Mouse (Mus musculus) heart, adult 2 months (tissue): ENCODE measurements around the gene Mta1. TPM values are rescaled to one million over a fixed set of nuclear protein-coding genes. Genes with fewer than 3 reads are reported as not detected.
A peak's percentile ranks its signal among the peaks of the same experiment; 100 is the strongest.

Experiments
- DNase-seq, 2 experiments: peaks; one replicate each; pipeline ENCODE4 v3.0.0; 2021
- H3K27ac ChIP-seq: fragments of 200-600 bp; 2 replicates; pipeline ENCODE4 v1.8.1; 2022
- H3K27me3 ChIP-seq: fragments of 200-500 bp; 2 replicates; pipeline ENCODE4 v1.6.1; 2012; ENCODE audit warnings: mild to moderate bottlenecking, low read length, inconsistent platforms, mixed read lengths; ENCODE audit not compliant: control insufficient read depth, insufficient read depth
- H3K36me3 ChIP-seq: fragments of 200-500 bp; 2 replicates; pipeline ENCODE4 v1.6.1; 2012; ENCODE audit warnings: low read length, inconsistent platforms; ENCODE audit not compliant: control insufficient read depth, insufficient read depth
- H3K4me1 ChIP-seq: fragments of 200-500 bp; 2 replicates; pipeline ENCODE4 v1.6.1; 2011; ENCODE audit warnings: low read length; ENCODE audit not compliant: control insufficient read depth, insufficient read depth
- H3K4me3 ChIP-seq: fragments of 200-600 bp; 2 replicates; pipeline ENCODE4 v1.8.1; 2022
- H3K79me2 ChIP-seq: fragments of 200-500 bp; replicated peaks from 2 replicates; pipeline ENCODE4 v1.6.1; 2012; ENCODE audit warnings: mild to moderate bottlenecking, inconsistent platforms, low read length, moderate library complexity, mixed read lengths; ENCODE audit not compliant: control insufficient read depth, insufficient read depth
- H3K9ac ChIP-seq: fragments of 200-500 bp; 2 replicates; pipeline ENCODE4 v1.6.1; 2012; ENCODE audit warnings: low read depth, mild to moderate bottlenecking, control low read depth, inconsistent platforms, low read length, mixed read lengths
- CTCF ChIP-seq: fragments of 200-600 bp; IDR thresholded peaks from 2 replicates; pipeline ENCODE4 v1.8.1; 2022; ENCODE audit warnings: antibody characterized with exemption, mild to moderate bottlenecking, moderate library complexity
- EP300 ChIP-seq: fragments of 200-500 bp; IDR thresholded peaks from 2 replicates; pipeline ENCODE4 v1.6.1; 2011; ENCODE audit warnings: low read depth, low read length, control low read depth; ENCODE audit not compliant: insufficient read depth
- POLR2A ChIP-seq: fragments of 200-500 bp; IDR thresholded peaks from 2 replicates; pipeline ENCODE4 v1.6.1; 2011; ENCODE audit warnings: mild to moderate bottlenecking, low read depth, low read length, control low read depth; ENCODE audit not compliant: insufficient read depth
- WGBS: fragments of 180-500 bp; shearing (Covaris S2); methylation state at CpG from one replicate; pipeline ENCODE4 v1.1.7; 2018; 5-methylcytosine and 5-hydroxymethylcytosine counted together
- intact Hi-C: fragments of 180-260 bp; cut with DNase I; formaldehyde crosslinking; loops from one replicate; pipeline ENCODE4 v1.15.1; 2025
- polyA plus RNA-seq: library from polyadenylated mRNA; depleted of rRNA; stranded (reverse); fragments of >200 nt; gene quantifications from 2 replicates; pipeline ENCODE4 v1.2.3, GENCODE M21; 2012
- total RNA-seq, 2 experiments: library from RNA; stranded (reverse); gene quantifications; 2 replicates each; pipeline ENCODE4 v1.2.3; 2021

The Mta1 gene
- total and polyA plus RNA-seq, 3 experiments, result 42.4 to 54.8 (median 44.8) TPM

- peaks cover 53% of the 10 kb centered on the region for H3K4me1 ChIP-seq
- intact Hi-C loops, result no loop called here
- H3K27me3 ChIP-seq, result no peaks in the 10 kb centered on the region
- H3K27ac ChIP-seq, result peak overlapping the region; percentile 73
- H3K36me3 ChIP-seq, result peaks cover 14% of the 10 kb centered on the region
- peak; percentile 47 to 53 for DNase-seq
- WGBS, result 63% methylated on average over 4 of the region's 4 CpGs
- no peak overlapping the region for H3K9ac ChIP-seq
- H3K79me2 ChIP-seq, result no peaks in the 10 kb centered on the region; the same call in 1 of the 2 replicates
- H3K4me3 ChIP-seq, result no peak overlapping the region
- TF ChIP-seq POLR2A, result no peak
- 0 out of 2 replicates have a peak, but pooled peaks have one; percentile 18 for TF ChIP-seq EP300
Measured at GRCm38 (mm10) chr12:113149341-113149740, 51.3 kb downstream of the Mta1 start.

- Histone ChIP-seq H3K4me1 (peaks cover 49% of the 10 kb centered on the region), H3K4me3 (no peak overlapping the region), H3K27ac (no peak overlapping the region), H3K36me3 (peaks cover 8% of the 10 kb centered on the region), H3K79me2 (no peaks in the 10 kb centered on the region; the same call in 1 of the 2 replicates), H3K9ac (no peak overlapping the region), H3K27me3 (no peaks in the 10 kb centered on the region)
- TF ChIP-seq EP300 (no peak), POLR2A (no peak), CTCF (no peak)
- peak in 1 of 2 experiments; percentile 49 for DNase-seq
- intact Hi-C loops, result loop anchor here (5.0 kb wide), 1 partner anchor 323 kb away; the partner anchor contains the start of gene Cdca4
- 57% methylated on average over 3 of the region's 3 CpGs for WGBS
Measured at GRCm38 (mm10) chr12:113149896-113150295, 51.8 kb downstream of the Mta1 start.

GRCm38 (mm10) chr12:113150591-113150990 lies 52.5 kb downstream of the Mta1 start:
- intact Hi-C loops, result loop anchor here (5.0 kb wide), 1 partner anchor 323 kb away; the partner anchor contains the start of gene Cdca4
- no peaks in the 10 kb centered on the region; the same call in 1 of the 2 replicates for H3K79me2 ChIP-seq
- no peak overlapping the region for H3K9ac ChIP-seq
- H3K27me3 ChIP-seq, result no peaks in the 10 kb centered on the region
- DNase-seq, result no peak
- peaks cover 4% of the 10 kb centered on the region for H3K36me3 ChIP-seq
- 68% methylated on average over 4 of the region's 4 CpGs for WGBS
- TF ChIP-seq POLR2A (no peak), CTCF (no peak), EP300 (no peak)
- peak overlapping the region; percentile 79 for H3K27ac ChIP-seq
- H3K4me1 ChIP-seq, result peaks cover 45% of the 10 kb centered on the region
- no peak overlapping the region for H3K4me3 ChIP-seq

DNA sequence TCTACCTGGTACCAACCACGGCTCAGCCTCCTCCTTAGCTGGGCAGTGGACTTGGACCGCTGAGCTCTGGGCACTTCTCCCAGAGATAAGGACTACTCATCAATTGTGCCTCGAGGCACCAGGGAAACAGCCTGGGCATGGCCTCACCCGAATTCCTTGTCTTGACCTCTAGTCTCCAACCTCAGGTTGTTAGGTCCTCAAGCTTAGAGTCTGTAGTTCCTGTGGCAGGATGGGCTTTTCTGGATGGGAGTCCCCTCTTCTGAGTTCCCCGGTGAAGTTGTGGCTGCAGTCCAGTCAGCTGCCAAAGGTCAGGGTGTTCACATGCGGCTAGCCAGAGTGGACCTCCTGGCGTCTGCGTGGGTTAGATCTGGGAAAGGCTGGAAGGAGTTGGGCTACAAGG lies 53.0 kb downstream of the Mta1 start:
- peak; percentile 49 to 57 for DNase-seq
- Histone ChIP-seq H3K9ac (no peak overlapping the region), H3K4me1 (peaks cover 40% of the 10 kb centered on the region), H3K4me3 (peak overlapping the region; percentile 52), H3K27ac (peak overlapping the region; percentile 79), H3K36me3 (no peaks in the 10 kb centered on the region; the same call in 1 of the 2 replicates), H3K27me3 (no peaks in the 10 kb centered on the region), H3K79me2 (no peaks in the 10 kb centered on the region; the same call in 1 of the 2 replicates)
- intact Hi-C loops, result loop anchor here (5.0 kb wide), 1 partner anchor 324 kb away; the partner anchor contains the start of gene Cdca4
- WGBS, result 20% methylated on average over 8 of the region's 8 CpGs
- TF ChIP-seq CTCF (no peak), POLR2A (no peak), EP300 (no peak)

GRCm38 (mm10) chr12:113151661-113152271 lies 53.7 kb downstream of the Mta1 start:
- Histone ChIP-seq H3K79me2 (no peaks in the 10 kb centered on the region; the same call in 1 of the 2 replicates), H3K27ac (peak overlapping the region; percentile 79), H3K4me1 (peaks cover 35% of the 10 kb centered on the region), H3K4me3 (peak overlapping the region; percentile 52), H3K36me3 (no peaks in the 10 kb centered on the region; the same call in 1 of the 2 replicates), H3K27me3 (no peaks in the 10 kb centered on the region), H3K9ac (peak overlapping the region; percentile 89)
- under 1% methylated on average over 36 of the region's 36 CpGs for WGBS
- TF ChIP-seq POLR2A (peak; percentile 96), EP300 (0 out of 2 replicates have a peak, but pooled peaks have one; percentile 8), CTCF (no peak)
- intact Hi-C loops, result loop anchor here (5.0 kb wide), 1 partner anchor 324 kb away; the partner anchor contains the start of gene Cdca4
- peak; percentile 84 to 86 for DNase-seq

DNA sequence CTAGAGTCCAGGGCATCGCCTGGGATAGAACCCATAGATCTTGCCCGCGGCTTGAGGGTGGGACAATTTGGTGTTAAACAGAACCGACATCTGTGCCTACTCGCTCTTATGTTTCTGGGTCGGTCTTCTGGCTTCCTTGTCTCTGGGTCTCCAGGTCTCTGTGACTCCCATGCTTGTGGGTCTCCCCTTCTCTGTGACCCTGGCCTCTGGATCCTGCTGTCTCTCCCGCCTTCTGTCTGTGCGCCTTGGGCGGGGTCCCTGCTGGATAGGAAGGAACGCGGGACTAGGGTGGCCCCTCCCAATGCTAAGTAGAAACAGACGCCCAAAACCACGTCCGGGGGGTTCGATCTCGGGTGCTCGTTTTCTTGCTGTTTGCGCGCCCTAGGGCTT lies 54.2 kb downstream of the Mta1 start:
- peaks cover 31% of the 10 kb centered on the region for H3K4me1 ChIP-seq
- WGBS, result 18% methylated on average over 19 of the region's 19 CpGs
- intact Hi-C loops, result loop anchor here (5.0 kb wide), 1 partner anchor 325 kb away; the partner anchor contains the start of gene Cdca4

More for the DNA sequence above, 54.2 kb downstream of the Mta1 start:
- Histone ChIP-seq H3K4me3 (peak overlapping the region; percentile 52), H3K27me3 (no peaks in the 10 kb centered on the region), H3K79me2 (no peaks in the 10 kb centered on the region; the same call in 1 of the 2 replicates), H3K36me3 (no peaks in the 10 kb centered on the region; the same call in 1 of the 2 replicates), H3K27ac (peak overlapping the region; percentile 79), H3K9ac (peak overlapping the region; percentile 89)
- peak; percentile 67 to 72 for DNase-seq
- TF ChIP-seq EP300, result no peak
- no peak for TF ChIP-seq POLR2A
- TF ChIP-seq CTCF, result no peak
